Mouse (Mus musculus) central nervous system, embryonic 18 days (tissue): ENCODE measurements around the gene Vmn2r10. TPM values are rescaled to one million over a fixed set of nuclear protein-coding genes. Genes with fewer than 3 reads are reported as not detected.

Source experiments
- polyA plus RNA-seq: library from polyadenylated mRNA; depleted of rRNA; stranded (reverse); fragments of >200 nt; gene quantifications from 2 replicates; pipeline ENCODE4 v1.2.3, GENCODE M21; 2012; rRNA removed

Vmn2r10 gene
- polyA plus RNA-seq: not detected in 2 replicates

DNA sequence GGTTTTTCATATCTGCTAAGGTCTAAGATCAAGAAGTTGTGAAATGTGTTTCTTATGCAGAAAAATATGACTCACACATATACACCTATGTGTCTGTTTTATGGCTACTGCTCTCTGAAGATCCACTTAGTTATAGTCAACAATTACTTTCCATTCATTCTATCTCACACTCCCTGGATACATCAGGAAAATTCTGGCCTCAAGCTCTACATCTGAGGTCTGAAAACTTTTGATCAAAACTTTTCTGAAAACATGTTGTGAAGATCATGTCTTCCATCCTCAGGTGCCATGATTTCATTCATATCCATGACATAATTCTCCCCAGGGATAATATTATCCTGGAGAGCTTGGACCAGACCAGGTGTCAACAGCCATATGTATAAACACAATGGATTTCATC lies at the start of gene Vmn2r10:
TSS of gene Vmn2r10 (minus strand) at position 101 of the 400 bp plus-strand sequence.

Other genes with a start within 250 kb of the Vmn2r10 start
- gene Rnf212, start 231.5 kb downstream of the Vmn2r10 start, polyA plus RNA-seq: not detected in 2 replicates
- not detected in 2 replicates for gene Tmed11, start 211.2 kb downstream of the Vmn2r10 start, polyA plus RNA-seq
- gene Vmn2r8, start 197.7 kb downstream of the Vmn2r10 start, polyA plus RNA-seq: not detected in 2 replicates
- gene Vmn2r9, start 153.9 kb downstream of the Vmn2r10 start, polyA plus RNA-seq: not detected in 2 replicates
- not detected in 2 replicates for gene Vmn2r11, start 53.0 kb upstream of the Vmn2r10 start, polyA plus RNA-seq
- gene Vmn2r12, start 91.4 kb upstream of the Vmn2r10 start, polyA plus RNA-seq: not detected in 2 replicates
- gene Vmn2r13, start 185.7 kb upstream of the Vmn2r10 start, polyA plus RNA-seq: not detected in 2 replicates
- gene Vmn2r14, start 218.2 kb upstream of the Vmn2r10 start, polyA plus RNA-seq: not detected in 2 replicates